Mouse (Mus musculus) cerebellum, adult 9-10 months (tissue): ENCODE measurements around the gene Epha4.
A peak's percentile ranks its signal among the peaks of the same experiment; 100 is the strongest.

Source experiments
- DNase-seq: peaks from one replicate; pipeline ENCODE4 v3.0.0; 2022

Epha4 gene

DNA sequence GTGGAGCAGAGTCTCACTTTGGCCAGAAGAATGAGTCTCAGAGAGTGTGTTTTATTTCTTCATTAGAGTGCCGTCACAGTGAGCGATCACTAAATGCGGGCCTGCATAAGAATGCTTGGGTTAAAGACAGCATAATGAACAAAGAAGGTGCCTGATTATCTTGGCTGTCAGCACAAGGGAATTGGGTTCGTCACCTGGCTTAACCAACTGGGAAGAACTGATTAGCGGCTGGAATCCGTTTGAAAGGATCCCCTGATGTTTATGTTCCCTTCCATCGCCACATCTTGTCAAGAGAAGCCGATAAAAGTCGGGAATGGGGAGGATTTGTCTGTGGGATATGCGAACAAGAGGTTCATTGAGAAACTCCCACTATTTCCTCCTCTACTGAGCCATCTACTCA, 74.4 kb downstream of the Epha4 start:
- DNase-seq = no peak

DNA sequence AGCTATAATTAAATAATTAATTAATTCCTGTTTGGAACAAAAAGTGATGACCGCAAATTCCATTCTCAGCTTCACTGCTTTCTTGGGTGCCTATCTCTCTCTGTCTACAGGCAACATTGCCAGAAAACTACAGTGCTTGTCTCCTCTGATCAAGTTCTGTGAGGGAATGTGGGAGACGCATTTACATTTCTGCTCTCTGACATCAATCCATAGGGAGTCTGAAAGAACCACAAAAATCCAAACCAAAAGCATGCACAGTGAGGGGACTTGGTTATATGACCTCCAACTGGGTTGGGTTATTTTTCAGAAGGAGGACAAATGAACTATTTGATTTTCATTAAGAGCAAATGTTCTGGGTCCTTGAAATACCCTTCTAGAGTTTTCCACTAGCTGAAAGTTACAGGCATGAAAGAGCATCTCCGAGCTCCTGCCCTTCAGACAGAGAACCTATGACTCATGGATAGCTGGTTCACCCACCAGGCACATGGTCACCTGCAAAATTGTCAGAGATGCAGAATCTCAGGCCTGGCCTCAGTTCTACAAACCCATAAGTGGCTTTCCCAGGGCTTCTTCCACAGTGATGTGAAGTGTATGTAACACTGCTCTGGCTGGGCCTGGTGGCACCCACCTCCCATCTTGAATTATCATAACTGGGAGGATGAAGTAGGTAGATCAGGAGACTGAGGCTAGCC, 75.4 kb downstream of the Epha4 start:
- DNase-seq = no peak

DNA sequence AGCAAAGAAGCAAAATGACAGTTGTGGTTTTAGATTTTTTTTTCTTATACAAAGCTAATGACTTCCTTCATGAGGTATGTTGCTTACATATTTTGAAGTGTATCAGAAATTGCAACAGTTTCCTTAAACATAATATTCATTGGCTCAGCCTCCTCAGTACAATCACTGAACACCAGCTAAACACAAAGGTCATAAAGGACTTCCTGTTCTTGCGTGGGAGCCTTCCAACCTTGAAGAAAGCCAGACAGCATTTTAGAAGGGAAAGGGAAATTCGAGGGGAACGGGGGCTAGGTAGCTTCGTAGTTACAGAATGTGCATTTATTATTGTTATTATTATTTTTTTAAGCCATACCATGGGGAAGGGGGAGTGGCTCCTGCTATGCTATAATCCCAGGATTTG, 76.2 kb downstream of the Epha4 start:
- DNase-seq = no peak

DNA sequence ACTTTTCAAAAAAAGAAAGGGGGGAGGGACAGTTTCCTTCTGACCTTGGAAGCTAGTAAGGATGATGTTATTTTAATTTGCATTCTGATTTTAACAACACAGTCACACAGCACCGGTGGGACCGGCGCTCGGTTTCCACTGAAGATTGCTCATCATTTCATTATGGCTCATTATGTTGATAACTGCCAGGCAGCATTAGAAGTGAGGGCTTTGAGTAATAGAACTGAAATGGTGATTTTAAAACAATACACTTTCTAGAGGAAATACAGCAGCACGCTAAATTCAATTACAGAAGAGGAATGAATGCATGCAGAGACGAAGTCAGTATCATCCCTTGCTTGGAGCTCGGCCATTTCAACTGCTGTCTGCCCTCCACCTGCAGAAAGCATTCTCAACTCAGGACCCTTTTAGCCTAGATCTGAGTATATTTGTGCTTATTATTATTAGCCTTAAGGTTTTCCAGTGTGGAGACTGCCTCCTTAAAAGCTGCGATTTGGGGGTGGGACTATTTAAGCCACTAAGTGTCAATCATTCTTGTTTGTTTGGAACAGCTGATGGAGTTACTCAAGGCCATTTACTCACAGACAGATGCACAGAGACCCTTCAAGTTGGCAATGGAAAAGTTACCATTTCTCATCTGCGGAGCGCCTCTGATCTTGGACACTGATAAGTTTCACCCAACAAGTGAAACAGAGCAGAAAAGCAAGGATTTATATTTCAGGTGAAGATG, 76.8 kb downstream of the Epha4 start:
- DNase-seq = no peak

DNA sequence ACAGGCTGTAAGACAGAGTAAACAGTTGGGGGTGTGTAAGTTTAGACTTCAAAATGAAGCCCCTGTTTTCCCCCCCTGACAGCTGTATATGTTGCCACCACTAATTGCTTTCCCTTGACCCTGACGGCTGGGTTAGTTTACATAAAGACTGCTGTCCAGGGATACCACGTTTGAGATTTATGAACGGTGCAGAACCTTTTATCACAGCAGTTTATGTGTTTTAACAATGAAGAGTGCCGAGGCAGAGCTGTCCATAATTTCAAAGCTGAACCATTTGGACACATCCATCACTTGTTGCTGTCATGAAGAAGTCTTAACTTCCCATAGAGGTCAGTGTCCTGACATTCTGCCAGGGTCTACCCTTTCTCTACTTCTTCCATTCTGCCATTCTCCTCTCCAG, 79.8 kb downstream of the Epha4 start:
- DNase-seq = no peak

DNA sequence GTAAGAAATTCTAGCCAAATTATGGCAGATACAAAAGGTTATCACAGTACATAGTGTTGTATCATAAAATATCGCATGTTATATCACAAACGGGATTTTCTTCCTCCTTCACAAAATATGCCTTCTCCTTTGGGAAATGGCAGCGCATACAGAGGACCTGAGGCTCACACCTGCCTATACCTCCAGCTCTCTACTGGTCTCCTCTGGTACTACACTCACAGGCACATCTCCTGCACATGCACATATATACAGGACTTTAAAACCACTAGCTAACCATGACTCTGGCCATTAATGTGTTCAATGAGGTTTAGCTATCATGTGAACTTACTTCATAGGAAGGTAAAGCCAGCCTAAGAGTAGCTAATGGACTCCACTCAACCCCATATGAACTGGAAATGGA, 81.7 kb downstream of the Epha4 start:
- no peak for DNase-seq

DNA sequence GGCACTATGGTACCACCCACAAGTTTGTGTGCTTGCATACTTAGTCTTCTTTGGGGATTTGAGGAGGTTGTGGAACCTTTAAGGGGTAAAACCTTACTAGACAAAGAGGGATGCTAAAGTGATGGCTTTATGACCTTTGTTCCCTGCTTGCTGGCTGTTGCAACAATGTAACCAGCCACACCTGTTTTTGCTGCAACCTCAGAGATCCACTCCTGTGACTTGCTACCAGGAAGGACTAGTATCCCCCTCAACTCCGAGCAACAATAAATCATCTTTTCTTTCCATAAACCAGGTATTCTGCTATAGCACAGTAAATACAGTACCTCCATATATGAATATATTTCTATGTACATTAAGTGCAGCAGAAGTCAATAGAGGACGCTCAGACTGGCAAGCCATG, 82.4 kb downstream of the Epha4 start:
- DNase-seq = no peak

DNA sequence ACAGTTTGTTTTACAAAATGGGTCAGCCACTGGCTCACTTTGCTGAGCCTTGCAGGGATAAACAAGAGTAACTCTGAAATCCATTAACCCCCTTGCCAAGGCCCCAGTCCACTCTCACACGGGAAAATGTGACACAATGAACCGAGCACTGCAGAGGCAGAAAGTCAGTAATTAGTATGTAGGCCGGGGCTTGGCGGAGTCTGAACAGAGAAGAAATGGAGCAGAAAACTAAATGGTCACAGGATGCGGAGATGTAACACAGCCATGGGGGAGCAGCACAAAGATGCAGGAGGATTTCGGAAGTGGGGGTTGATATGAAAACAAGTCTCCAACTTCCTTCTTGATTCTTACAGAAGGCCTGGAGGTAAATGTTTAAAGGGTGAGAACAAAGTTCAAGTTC, 85.7 kb downstream of the Epha4 start:
- peak; percentile 20 for DNase-seq

DNA sequence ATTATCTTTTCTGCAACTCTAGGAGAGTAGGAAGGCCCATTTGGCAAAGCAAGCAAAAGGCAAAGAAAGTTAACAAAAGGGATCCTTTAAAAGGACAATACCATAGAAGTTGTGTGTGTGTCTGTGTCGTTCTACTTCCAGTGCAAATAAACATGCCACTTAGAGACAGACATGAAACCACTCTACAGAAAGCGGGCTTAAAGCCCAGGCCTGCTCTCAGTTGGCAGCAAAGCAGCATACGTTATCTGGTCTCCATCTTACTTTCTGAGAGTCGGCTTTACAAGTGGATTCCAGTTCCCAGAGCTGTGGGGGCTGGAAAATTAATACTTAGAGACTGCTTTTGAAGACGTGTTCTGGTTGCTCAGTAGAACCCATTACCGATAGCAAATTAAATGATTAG, 87.9 kb downstream of the Epha4 start:
- DNase-seq = no peak

DNA sequence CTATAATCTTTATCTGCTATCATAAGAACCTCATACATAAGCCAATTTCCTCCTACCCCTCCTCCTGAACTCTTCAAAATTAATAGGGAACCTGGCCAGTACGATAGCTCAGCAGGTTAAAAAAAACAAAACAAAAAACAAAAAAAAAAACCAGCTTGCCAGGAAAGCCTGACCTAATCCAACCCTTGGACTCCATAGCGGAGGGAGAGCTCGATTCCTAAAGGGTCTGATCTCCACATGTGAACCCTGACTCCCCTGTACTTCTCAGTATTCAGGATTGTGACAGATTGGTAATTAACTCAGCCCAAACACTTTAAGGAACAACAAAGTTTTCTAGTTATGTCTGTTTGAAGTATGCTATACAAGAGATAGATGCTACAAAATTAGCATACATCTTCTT, 89.7 kb downstream of the Epha4 start:
- no peak for DNase-seq

DNA sequence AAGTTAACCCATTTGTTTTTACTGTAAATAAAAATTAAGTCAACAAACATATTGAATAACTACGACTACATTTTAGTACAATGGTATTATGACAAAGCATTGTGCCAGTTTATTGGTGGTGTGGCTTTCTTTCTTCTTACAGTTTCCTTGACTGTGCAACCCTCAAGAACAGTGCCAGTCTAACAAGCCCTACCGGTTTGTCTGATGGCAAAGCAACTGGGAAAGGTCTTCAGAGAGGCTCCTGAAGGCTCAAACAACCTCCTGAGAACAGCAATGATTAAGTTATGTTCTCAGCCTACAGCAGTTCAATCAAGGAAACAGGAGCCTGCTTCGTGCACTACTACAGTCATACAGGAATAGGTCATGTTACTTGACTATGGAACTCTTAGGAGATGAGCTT, 93.8 kb downstream of the Epha4 start:
- no peak for DNase-seq

DNA sequence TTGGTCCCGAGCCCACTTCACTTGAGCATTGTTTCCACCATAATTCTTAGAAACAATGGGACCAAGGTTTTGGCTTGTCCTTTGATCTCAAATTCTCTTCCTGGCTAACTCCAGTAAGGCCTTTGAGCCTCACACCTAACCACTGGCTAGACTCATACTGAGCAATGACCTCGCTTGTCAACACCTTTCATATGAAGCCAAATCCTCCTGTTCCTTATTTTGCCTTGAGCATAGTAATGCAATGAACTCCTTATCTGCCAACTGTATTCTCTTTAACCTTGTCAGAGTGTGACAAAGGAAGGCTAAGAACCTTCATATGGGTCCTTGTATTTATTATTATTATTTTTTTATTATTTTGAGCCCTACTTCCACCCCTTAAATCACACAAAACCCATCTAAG, 94.5 kb downstream of the Epha4 start:
- no peak for DNase-seq

DNA sequence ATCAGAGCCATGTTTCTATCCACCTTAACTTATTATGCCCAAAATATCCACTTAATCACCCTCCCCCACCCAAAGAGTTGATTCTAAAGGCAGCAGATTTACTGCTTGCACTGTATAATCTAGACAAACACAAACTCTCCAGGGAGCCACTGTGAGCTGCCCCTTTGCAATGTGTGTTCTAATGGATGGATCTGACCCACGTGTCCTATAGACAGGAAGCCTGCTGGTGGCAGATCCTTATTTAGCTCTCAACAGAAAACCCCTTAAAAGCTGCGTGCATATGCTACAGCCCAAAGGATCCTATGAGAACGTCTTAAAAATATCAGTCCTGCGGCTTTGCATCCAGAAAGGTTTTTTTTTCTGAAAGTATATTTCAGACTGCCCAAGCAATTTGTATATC, 98.0 kb downstream of the Epha4 start:
- no peak for DNase-seq

DNA sequence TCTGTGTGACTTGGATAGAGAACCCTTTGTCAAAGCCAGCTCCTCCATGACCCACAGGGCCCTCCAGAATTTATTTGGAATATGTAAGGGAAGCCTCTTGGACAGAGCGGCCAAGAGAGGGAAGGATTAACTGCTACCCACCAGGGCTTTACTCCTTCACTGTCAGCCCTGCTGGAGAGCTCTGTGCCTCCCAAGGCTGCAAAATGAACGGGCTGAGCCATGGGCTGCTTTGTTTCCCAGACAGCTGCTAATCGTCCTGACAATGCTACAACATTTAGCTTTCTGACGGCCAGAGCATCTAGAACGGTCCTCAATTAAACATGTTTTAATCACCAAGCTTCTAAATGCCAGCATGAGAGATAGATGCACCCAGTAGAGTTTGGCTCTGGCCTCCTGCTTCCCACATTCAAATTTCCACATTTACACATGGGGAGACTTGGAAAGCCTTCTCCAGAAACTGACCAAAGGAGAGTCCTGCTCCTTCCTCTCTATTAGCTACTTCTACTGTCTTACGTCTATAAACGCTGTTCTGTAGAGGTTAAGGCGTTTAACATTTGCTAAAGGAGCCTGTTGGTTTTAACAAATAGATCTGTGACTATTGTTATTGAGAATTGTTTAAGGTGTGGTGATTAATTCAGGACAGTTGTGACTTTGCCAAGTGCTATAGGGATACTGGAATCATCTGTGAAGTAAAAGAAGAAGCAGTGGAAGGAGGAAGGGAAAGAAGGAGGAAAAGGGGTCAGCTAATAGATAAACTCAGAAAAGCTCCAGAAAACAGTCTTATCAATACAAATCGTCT, 101.8 kb downstream of the Epha4 start:
- DNase-seq = no peak

DNA sequence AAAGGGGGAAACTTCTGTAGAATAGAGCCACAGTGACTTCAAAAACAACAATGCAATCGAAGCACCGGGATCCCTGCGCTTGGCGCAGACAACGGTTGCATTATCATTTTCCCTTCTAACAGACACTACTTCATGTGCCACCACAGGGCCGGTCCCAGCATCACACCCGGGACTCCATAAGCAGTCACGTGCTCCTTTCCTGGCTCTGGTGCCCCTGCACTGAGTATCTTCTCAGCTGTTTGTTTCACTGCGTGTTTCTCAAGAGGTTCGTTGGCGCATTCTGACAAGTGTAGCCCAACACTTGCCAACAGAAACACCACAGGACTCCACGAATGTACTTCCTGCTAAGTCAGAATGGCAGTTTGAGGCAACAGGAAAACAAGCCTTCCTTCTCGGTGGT, 102.6 kb downstream of the Epha4 start:
- DNase-seq = no peak

DNA sequence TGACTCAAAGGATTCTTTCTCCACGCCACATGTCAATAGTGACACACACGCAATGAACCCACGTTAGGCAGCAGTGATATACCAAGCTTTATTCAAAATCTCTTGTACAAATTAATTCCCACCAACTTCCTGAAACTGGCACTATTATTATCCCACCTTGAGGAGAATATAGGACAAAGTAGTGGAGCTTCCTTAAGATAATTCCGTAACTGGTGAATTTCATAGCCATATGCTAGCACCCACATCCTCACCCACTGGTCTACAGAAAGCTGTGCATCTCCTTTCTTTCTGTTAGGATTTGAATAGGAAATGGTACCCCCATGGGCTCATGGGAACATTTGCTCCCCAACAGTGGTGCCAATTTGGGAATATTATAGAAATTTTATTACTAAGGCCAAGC, 103.7 kb downstream of the Epha4 start:
- DNase-seq = no peak

DNA sequence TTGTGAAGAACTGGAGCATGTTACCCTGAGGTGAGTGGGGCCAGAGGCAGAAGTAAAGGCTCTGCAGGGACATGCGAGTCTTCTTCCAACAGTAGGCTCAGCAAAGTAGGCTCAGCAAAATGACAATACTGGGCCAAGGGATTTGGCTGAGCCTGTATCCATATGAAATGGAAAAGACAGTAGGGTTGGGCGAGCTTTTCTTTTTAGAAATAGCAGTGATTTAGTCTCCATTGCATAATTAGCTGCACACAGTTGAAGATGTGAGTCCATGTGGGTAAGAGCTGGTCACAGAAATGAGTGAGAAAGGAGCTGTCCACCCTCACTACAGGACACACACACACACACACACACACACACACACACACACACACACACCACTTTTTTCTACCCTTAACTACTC, 104.2 kb downstream of the Epha4 start:
- DNase-seq = no peak

DNA sequence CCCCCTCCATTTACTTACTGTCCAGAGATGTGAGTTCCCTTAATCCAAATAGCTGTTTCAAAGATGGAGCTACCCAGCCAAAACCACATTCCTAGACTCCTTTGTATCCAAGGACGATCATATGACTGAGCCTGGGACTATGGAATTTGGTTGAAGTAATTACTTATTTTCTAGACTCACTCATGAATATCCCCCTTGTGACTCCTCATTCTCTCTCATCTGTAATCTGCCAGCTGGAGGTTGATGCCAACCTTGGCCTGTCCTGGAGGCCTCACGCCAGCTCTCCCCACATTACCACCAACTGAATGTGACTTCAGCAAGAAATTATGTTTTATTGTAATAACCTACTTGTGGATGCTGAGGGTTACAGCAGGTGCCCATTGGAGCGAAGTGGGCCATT, 104.7 kb downstream of the Epha4 start:
- DNase-seq = peak; percentile 12

DNA sequence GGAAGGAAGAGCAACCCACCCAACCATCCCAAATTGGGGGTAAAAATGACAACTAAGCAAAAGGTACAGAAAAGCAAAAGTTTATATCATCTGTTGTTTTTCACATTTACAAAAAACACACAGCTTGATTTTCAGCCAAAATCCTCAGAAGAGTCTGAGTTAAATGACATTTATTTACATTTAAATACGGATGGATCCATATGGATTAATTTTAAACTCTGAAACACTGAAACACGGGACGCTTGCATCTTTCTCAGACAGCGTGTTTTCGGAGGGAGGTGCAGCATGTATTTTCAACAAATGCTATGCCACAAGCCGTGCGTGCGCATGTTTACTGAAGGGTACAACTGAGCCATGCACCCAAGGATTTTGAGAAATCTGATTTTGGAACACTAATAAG, 105.4 kb downstream of the Epha4 start:
- no peak for DNase-seq

DNA sequence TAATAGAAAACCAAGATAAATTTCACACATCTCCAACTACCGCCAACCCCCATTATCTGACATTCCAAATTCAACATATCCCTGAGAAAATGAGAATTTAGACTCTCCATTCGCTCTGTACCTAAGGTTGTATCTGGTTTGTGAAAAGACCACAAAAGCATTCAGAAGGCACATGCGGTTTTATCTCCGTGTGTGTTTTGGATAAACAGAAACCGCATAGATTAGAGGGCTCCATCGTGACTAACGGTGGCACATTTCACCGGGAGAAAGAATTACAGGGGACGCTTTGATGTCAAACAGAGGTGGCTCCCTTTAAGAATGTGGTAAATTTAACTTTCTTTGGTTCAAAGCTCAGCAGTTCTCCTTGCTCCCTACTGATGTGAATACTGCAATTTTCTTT, 107.5 kb downstream of the Epha4 start:
- no peak for DNase-seq

DNA sequence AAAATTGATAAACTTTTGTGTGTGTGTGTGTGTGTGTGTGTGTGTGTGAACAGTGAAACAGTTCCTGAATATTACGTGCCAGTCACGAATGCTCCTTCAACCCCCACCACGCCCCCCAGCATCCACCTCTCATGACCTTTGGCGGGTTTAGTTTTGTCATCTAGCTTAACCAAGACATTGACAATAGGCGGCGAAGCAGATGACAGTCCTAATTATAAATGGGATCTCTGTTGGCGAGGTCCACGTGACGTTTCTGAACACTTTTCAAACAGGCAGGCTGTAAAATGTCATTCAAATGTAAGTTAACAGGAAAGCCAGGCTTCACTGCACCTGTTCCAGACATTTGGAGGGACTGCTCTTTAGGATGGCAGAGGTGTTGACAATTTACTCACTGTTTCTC, 108.3 kb downstream of the Epha4 start:
- DNase-seq = no peak

DNA sequence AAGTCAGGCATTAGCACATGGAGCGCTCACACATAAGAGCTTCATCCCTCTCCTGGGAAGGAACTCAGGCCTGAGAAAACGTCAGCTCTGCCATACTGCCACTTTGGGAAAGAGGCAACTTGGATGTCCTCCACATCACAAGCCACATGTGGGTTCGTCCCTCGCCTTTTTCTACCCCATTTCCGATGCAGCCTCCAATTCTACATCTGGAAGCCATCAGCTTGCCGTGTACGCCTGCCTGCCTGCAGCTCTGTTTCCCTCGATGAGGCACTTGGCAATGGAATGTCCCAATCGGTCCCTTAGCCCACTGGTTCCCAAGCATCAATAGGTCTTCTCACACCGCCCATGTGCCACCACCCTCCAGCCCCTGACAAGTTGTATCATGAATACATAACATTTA, 110.4 kb downstream of the Epha4 start:
- no peak for DNase-seq

DNA sequence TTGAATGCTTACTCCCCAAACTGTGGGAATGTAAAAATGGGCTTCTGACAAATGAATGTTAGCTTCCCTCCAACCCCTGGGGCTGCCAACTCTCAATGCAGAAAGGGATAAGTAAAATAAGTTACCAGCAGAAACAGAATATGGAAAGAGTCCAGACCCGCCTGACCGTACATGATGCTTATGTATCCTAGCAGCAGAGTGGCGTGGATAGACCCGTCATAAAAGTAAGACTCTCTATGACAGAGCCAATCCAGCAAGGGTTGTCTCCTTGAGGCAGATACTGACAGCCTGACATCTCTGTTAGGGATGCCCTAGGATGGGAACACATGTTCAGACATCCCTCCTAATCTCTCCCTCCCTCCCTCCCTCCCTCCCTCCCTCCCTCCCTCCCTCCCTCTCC, 111.9 kb downstream of the Epha4 start:
- no peak for DNase-seq

DNA sequence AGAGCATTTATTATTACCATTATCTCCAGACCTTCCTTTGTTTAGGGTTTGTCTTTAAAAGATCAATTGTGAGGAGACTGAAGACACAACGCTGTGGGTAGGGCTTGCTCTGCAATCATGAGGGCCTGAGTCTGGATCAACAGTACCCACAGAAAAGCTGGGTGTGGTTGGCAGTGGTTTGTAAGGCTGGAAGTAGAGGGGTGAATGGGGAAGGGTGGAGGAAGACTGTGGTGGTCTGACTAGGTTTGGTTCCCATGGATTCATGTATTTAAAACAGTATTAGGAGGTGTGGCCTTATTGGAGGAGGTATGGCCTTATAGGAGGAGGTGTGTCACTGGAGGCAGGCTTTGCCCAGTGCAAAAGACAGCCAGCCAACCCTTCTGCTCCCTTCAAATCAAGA, 113.4 kb downstream of the Epha4 start:
- DNase-seq = no peak
